Mouse (Mus musculus) kidney, embryonic 15.5 days (tissue): ENCODE results near the gene Msh4. TPM values are rescaled to one million over a fixed set of nuclear protein-coding genes. Genes with fewer than 3 reads are reported as not detected.

ENCODE experiments used
- ATAC-seq: fragments of 200-750 bp; cut with Nextera tagmentation; replicated peaks from 2 replicates; pipeline ENCODE4 v1.8.0; 2017; ENCODE audit warnings: moderate TSS enrichment; ENCODE audit not compliant: low FRiP score
- H3K27ac ChIP-seq: fragments of 300-500 bp; sonication (generic); 2 replicates; pipeline ENCODE4 v1.5.1; 2015; ENCODE audit warnings: mild to moderate bottlenecking, inconsistent platforms
- H3K27me3 ChIP-seq: fragments of 300-500 bp; sonication (generic); 2 replicates; pipeline ENCODE4 v1.6.1; 2015; ENCODE audit warnings: inconsistent platforms
- H3K36me3 ChIP-seq: fragments of 300-500 bp; sonication (generic); 2 replicates; pipeline ENCODE4 v1.6.1; 2015; ENCODE audit warnings: inconsistent platforms
- H3K4me1 ChIP-seq: fragments of 300-500 bp; sonication (generic); 2 replicates; pipeline ENCODE4 v1.6.1; 2015; ENCODE audit warnings: inconsistent platforms
- H3K4me2 ChIP-seq: fragments of 300-500 bp; sonication (generic); 2 replicates; pipeline ENCODE4 v1.6.1; 2015; ENCODE audit warnings: moderate library complexity, mild to moderate bottlenecking, inconsistent platforms
- H3K4me3 ChIP-seq: fragments of 300-500 bp; sonication (generic); replicated peaks from 2 replicates; pipeline ENCODE4 v1.5.1; 2015; ENCODE audit warnings: mild to moderate bottlenecking, inconsistent platforms
- H3K9ac ChIP-seq: fragments of 300-500 bp; sonication (generic); 2 replicates; pipeline ENCODE4 v1.6.1; 2015; ENCODE audit warnings: mild to moderate bottlenecking, inconsistent platforms
- H3K9me3 ChIP-seq: fragments of 300-500 bp; sonication (generic); replicated peaks from 2 replicates; pipeline ENCODE4 v1.6.1; 2016; ENCODE audit warnings: inconsistent platforms
- WGBS: fragments of 180-500 bp; shearing (Covaris S2); methylation state at CpG from one replicate; pipeline ENCODE4 v1.1.7; 2015; ENCODE audit warnings: mixed read lengths; 5-methylcytosine and 5-hydroxymethylcytosine counted together
- polyA plus RNA-seq: library from polyadenylated mRNA; unstranded; fragments of >200 nt; fragmentation: Nextera tagmentation; extraction: Ambion mirVana; gene quantifications from 2 replicates; pipeline ENCODE4 v1.2.1, GENCODE M21; 2015

Msh4 gene
- 0.06 and 0.14 TPM in 2 replicates for polyA plus RNA-seq

DNA sequence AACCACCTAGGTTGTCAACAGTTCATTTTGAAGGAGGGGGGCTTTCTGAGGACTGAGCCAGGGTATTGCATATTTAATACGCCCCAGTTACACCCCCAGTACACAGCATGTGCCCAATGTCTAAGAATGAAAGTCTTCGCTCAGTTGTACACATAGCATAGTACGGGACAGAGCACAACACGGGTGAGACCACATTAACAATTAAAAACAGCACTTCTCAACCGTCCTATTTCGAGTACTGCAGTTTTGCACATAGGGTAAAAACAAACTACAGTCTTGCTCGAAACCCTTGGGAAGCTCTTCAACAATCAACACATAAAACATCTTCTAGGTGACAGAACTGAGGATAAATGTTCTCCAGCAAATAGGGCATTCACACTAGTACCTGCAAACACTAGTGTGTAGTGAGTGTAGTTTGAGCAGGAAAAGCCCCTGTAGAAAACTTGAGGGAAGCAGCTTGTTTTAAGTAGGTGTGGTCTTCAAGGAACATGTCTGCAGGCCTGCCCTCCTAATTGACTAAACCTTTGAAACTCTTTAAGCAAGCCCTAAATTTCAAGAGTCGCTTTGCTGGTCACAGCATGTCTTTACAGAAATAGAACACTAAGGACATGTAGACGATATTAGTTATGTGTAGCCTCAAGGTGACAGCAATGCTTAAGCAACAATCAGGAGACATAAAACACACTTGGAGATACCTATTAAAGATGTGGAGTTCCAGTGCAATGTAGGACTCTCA, at the start of gene Msh4:
Gene Msh4 (minus strand): TSS at position 3 of the 736 bp plus-strand sequence.
- no peak within 1 kb of the TSS for H3K4me3 ChIP-seq
- H3K4me2 ChIP-seq: no peak within 1 kb of the TSS
- peaks cover 33% of the 10 kb centered on the region for H3K4me1 ChIP-seq
- H3K27ac ChIP-seq: no peak within 1 kb of the TSS
- H3K9me3 ChIP-seq: no peaks in the 10 kb centered on the region
- H3K36me3 ChIP-seq: peaks cover 81% of the 10 kb centered on the region
- 87% methylated on average over 9 of the region's 9 CpGs for WGBS
- ATAC-seq: no peak
- no peak within 1 kb of the TSS for H3K9ac ChIP-seq
- H3K27me3 ChIP-seq: no peaks in the 10 kb centered on the region

- Histone ChIP-seq H3K4me2 (no peak overlapping the region), H3K4me1 (peaks cover 9% of the 10 kb centered on the region), H3K9me3 (no peaks in the 10 kb centered on the region), H3K4me3 (no peak overlapping the region), H3K27me3 (no peaks in the 10 kb centered on the region), H3K36me3 (no peaks in the 10 kb centered on the region), H3K27ac (no peak overlapping the region), H3K9ac (no peak overlapping the region)
- no peak for ATAC-seq
- 60% methylated on average over 2 of the region's 2 CpGs for WGBS
These were observed 42.2 kb upstream of the Msh4 start for GRCm38 (mm10) chr3:153948176-153948575.

DNA sequence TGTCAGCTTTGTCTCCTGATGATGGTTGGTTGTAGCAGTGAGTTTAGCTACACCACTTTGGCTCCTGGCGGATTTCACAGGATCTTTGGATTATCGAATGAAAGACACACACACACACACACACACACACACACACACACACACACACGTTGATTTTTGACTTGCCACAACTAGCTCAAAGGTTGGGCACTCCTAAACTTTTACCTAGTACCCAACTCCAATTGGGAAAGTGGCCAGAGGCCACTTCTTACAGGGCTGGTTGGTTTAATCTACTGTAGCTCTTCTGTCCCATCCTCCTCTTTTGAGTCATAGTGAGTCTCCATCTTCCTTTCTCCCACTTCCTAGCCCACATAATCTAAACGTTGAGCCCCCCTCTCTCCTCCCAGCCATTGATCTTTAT, 41.3 kb upstream of the Msh4 start:
- no peaks in the 10 kb centered on the region for H3K36me3 ChIP-seq
- H3K27me3 ChIP-seq: no peaks in the 10 kb centered on the region
- no peak overlapping the region for H3K4me2 ChIP-seq
- 79% methylated on average over 4 of the region's 4 CpGs for WGBS
- no peak overlapping the region for H3K9ac ChIP-seq
- no peak overlapping the region for H3K4me3 ChIP-seq
- H3K4me1 ChIP-seq: peaks cover 18% of the 10 kb centered on the region
- H3K9me3 ChIP-seq: no peaks in the 10 kb centered on the region
- ATAC-seq: no peak
- H3K27ac ChIP-seq: no peak overlapping the region

DNA sequence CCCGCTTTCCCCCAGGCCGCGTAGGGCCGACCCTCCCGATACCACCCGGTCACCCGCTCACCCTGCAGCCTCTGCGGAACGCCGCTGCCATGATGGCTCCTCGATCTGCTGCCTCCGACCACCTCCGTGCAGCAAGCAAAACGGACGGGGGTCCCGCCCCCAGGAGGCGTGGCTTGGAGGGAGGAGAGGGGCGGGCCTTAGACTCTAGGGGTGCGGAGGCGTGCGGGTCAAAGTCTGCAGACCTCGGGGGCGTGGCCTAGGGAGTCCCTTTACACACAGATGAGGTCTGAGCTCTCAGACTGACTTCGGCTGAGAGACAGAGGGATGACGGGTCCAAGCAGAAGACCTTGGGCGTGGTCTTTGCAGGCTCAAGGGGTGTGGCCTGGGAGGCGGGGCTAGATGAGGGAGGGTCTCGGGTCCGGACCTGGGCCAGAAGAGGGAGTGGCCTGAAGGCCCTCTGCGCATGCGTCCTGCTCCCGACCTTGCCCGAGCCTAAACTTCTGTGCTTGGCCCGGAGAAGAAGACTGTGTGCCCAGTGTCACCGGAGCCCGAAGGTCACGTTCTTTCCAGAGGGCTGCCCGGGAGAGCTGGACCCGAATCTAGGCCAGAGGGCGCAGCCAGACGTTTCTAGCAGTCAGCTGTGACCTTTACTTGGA, 38.5 kb upstream of the Msh4 start, which contains the start of gene Acadm:
Gene Acadm (minus strand): TSS at position 298 of the 656 bp plus-strand sequence.
- peak; percentile 98 for ATAC-seq
- H3K27ac ChIP-seq: peak within 1 kb of the TSS; percentile 92
- H3K36me3 ChIP-seq: peaks cover 22% of the 10 kb centered on the region
- WGBS: under 1% methylated on average over 41 of the region's 41 CpGs
- peak within 1 kb of the TSS; percentile 90 for H3K4me3 ChIP-seq
- no peaks in the 10 kb centered on the region for H3K9me3 ChIP-seq
- H3K4me2 ChIP-seq: peak within 1 kb of the TSS; percentile 74
- H3K27me3 ChIP-seq: no peaks in the 10 kb centered on the region
- H3K9ac ChIP-seq: peak within 1 kb of the TSS; percentile 79
- H3K4me1 ChIP-seq: peaks cover 18% of the 10 kb centered on the region

DNA sequence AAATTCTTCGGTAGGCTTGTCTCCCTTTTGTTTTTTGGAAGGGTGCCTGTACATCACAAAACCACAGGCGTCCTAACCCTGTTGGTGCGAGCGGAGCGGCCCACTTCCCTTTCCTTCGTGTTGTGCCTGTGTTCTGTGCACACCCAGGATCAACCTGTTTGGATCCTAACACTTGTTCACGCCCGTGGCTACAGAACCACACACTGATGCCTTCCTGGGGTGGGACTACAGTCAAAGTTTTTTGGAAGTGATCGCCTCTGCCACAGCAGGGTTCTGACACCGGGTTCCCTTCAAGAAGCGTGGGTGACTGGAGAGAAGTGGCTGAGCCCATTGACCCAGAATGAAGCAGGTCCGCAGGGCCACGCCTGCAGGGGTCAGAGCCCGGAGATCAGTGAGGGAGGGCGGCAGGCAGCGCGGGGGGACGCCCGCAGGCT, 38.0 kb upstream of the Msh4 start:
- peak; percentile 75 for ATAC-seq
- Histone ChIP-seq H3K27ac (peak overlapping the region; percentile 92), H3K4me2 (peak overlapping the region; percentile 74), H3K4me1 (peaks cover 18% of the 10 kb centered on the region), H3K9me3 (no peaks in the 10 kb centered on the region), H3K27me3 (no peaks in the 10 kb centered on the region), H3K36me3 (peaks cover 27% of the 10 kb centered on the region), H3K9ac (peak overlapping the region; percentile 79), H3K4me3 (peak overlapping the region; percentile 90)
- under 1% methylated on average over 19 of the region's 19 CpGs for WGBS

GRCm38 (mm10) chr3:153943003-153943640, 37.2 kb upstream of the Msh4 start:
- no peak for ATAC-seq
- H3K9me3 ChIP-seq: no peaks in the 10 kb centered on the region
- WGBS: 26% methylated on average over 12 of the region's 12 CpGs

GRCm38 (mm10) chr3:153941613-153942012, 35.7 kb upstream of the Msh4 start:
- Histone ChIP-seq H3K36me3 (peaks cover 50% of the 10 kb centered on the region), H3K9ac (no peak overlapping the region), H3K4me1 (peaks cover 20% of the 10 kb centered on the region), H3K4me2 (no peak overlapping the region), H3K27ac (no peak overlapping the region), H3K27me3 (no peaks in the 10 kb centered on the region), H3K4me3 (no peak overlapping the region), H3K9me3 (no peaks in the 10 kb centered on the region)
- no peak for ATAC-seq
- WGBS: 90% methylated on average over 13 of the region's 13 CpGs

More at GRCm38 (mm10) chr3:153943003-153943640, 37.2 kb upstream of the Msh4 start:
- Histone ChIP-seq H3K9ac (peak overlapping the region; percentile 79), H3K27ac (peak overlapping the region; percentile 92), H3K36me3 (peaks cover 34% of the 10 kb centered on the region), H3K4me1 (peaks cover 18% of the 10 kb centered on the region), H3K4me3 (peak overlapping the region; percentile 90), H3K4me2 (peak overlapping the region; percentile 74), H3K27me3 (no peaks in the 10 kb centered on the region)

- Histone ChIP-seq H3K9me3 (no peaks in the 10 kb centered on the region), H3K4me2 (no peak overlapping the region), H3K4me1 (peaks cover 20% of the 10 kb centered on the region), H3K27me3 (no peaks in the 10 kb centered on the region), H3K36me3 (peaks cover 59% of the 10 kb centered on the region), H3K9ac (no peak overlapping the region), H3K4me3 (no peak overlapping the region), H3K27ac (no peak overlapping the region)
- 94% methylated on average over 9 of the region's 9 CpGs for WGBS
- ATAC-seq: no peak
These were observed 34.5 kb upstream of the Msh4 start for GRCm38 (mm10) chr3:153940486-153940885.

GRCm38 (mm10) chr3:153940021-153940420, 34.1 kb upstream of the Msh4 start:
- no peak overlapping the region for H3K4me3 ChIP-seq
- ATAC-seq: no peak
- no peak overlapping the region for H3K9ac ChIP-seq
- peaks cover 64% of the 10 kb centered on the region for H3K36me3 ChIP-seq
- peaks cover 17% of the 10 kb centered on the region for H3K4me1 ChIP-seq
- WGBS: 94% methylated on average over 8 of the region's 8 CpGs
- no peaks in the 10 kb centered on the region for H3K27me3 ChIP-seq
- H3K4me2 ChIP-seq: no peak overlapping the region
- no peaks in the 10 kb centered on the region for H3K9me3 ChIP-seq
- no peak overlapping the region for H3K27ac ChIP-seq

DNA sequence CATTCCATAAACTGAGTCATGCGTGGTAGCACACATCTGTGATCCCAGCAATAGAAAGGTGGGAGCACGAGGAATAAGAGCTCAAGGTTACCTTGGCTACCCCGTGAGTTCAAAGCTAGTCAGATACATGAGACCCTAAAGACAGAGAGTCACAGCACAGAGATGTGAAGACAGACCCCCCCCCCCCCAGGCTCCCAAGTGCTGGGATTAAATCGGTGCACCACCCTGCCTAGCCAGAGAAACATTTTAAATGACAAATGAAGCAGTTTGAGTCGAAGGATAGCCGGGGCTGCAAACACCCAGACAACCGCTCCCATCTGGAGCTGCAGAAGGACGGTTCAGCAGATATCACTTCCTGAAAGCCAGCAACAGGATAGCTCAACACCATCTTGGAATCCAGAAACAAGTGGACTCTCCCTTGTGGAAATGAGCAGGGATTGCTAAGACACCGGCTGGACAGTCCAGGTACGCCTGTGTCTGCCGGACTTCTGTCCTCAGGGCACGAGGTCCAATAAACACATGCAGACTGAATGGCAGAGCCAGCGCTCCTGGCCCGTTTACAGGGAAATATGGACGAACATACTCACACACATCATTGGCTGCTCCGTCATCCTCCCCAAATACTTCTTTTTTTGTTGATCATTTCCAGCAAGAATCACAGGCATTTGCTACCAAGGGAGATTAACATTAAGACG, 31.3 kb upstream of the Msh4 start:
- Histone ChIP-seq H3K4me3 (no peak overlapping the region), H3K4me1 (peaks cover 2% of the 10 kb centered on the region; the same call in 1 of the 2 replicates), H3K36me3 (peaks cover 90% of the 10 kb centered on the region), H3K27me3 (no peaks in the 10 kb centered on the region), H3K9ac (no peak overlapping the region), H3K27ac (no peak overlapping the region), H3K4me2 (no peak overlapping the region), H3K9me3 (no peaks in the 10 kb centered on the region)
- ATAC-seq: no peak
- 84% methylated on average over 17 of the region's 17 CpGs for WGBS

DNA sequence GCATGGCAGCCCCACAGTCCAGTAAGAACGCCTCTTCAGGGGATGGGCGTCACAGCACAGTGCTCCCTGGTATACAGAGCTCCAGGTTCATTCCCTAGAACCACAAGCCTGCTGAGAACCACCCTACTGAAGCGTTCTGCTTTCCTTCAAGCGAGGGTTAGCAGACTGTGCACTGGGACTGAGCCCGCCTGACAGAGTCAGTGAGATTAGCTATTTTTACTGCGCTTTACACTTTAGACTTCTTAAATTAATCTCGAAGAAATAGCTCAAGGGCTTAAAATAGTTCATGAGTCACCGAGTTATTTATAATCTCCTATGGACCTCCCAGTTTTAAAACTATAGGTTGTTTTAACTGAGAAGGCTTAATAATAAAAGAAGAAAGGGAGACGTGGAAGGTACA, 29.9 kb upstream of the Msh4 start:
- Histone ChIP-seq H3K9me3 (no peaks in the 10 kb centered on the region), H3K4me3 (no peak overlapping the region), H3K27me3 (no peaks in the 10 kb centered on the region), H3K9ac (no peak overlapping the region), H3K27ac (no peak overlapping the region), H3K4me1 (peaks cover 2% of the 10 kb centered on the region; the same call in 1 of the 2 replicates), H3K4me2 (no peak overlapping the region), H3K36me3 (peaks cover 93% of the 10 kb centered on the region)
- no peak for ATAC-seq
- 82% methylated on average over 9 of the region's 9 CpGs for WGBS
